Mouse (Mus musculus) liver, adult (tissue): Measurements from ENCODE around the gene Klf16.

Source experiments
- GATA4 ChIP-seq: IDR thresholded peaks from 2 replicates; pipeline ENCODE4 v1.6.1; 2014; ENCODE audit warnings: mild to moderate bottlenecking, low read length; ENCODE audit not compliant: insufficient replicate concordance

Klf16 gene

DNA sequence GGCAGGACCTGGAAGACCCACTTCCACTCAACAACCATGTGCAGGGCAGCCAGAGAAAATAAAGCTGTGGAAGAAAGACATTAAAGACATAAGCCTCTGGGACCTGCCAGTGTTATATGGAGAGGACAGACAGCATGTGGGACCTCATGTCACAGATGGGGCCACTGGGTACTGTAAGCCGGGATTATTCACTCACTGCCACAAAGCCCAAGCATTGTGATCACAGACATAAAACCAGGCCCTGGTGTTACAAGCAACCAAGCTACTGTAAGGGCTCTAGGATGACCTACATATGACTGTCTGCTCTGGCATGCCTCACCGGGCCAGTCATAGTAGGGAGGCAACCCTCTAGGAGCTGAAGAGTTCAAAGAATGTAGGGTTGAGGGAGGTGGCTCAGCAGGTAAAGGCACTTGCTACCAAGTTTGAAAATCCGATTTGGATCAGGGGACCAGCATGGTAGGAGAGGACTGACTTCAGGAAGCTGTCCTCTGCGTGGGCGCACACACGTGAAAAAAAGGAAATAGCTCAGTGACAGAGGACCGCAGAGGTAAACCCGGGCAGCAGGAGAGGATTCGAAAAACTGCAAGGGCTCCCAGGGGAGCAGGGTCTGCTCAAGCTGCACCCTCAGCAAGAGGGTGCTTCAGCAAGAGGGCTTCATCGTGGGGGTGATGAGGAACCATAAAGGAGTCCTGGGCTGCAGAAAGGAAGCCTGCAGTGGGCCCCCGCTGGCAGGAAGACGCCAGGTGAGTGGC is 12.2 kb upstream of the Klf16 start:
- TF ChIP-seq GATA4 = no peak

DNA sequence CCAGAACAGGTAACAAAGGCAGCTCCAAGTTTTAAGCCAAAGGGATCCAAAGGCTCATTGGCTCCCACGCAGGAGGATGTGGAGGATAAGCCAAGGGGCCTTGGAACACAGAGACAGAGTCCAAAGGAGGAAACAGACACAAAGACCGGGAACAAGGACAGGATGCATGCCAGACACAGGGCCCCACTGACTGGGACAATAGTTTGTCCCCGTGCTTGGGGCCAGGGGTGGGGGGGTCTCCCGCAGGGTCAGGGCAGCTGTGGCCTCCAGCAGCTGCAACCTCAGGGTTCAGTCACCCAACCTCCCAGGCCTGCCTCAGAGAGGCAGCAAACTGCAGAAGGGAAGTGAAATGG is 10.2 kb upstream of the Klf16 start:
- no peak for TF ChIP-seq GATA4

DNA sequence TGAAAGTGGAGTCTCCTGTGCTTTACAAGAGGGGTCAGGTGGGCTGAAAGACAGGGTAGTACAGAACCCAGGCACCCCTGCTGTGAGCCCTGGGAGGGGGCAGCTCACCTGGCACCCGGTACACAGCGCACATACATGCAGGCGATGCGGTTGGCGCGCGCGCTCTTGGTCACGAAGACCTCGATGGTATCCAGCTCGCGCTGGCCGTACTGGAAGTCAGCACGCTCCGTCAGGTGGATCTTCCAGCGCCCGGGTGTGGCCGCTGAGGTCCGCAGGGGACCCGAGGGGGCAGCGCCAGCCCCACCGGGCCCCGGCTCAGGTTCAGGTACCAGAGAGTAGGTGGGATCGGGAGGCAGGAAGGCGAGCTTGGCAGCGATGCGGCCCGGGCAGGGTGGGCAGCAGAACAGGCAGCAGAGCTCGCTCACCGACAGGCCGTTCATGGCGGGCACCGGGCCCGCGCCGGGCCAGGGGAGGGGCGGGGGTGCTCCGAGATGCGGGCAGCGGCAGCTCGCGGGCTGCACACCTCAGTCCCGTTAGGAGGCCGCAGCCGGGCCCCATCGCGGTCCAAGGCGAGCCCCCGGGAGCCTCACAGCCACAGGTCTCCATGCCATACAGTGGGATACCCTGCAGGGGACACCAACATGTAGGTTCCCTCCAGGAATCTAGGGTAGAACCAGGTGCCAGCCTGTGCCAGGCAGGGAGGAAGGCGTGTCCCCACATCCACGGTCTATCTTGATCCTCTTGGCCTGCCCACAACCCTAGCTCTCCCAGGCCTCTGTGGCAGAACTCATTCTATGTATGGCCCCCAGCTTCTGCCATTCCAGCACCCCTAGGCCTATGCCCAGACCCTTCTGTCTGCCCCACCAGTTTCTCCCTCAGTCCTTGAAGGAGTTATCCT is 9.5 kb upstream of the Klf16 start:
- no peak for TF ChIP-seq GATA4

DNA sequence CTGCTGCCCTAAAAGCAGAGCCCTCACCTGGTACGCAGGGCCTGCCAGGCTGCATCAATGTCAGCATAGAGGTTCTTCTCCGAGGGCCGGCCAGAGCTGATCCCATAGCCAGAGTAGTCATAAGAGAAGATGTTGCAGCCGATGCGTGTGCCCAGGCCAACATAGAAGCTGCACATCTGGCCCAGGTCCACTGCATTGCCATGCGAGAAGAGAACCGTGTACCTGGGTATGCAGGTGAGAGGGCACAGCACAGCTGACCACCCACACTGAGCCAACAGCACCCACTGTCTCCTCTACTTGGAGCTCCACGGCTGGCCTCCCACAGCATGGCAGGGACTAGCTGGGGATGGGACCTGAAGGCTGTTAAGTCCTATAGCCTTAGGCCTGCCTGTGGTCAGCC is 8.5 kb upstream of the Klf16 start:
- TF ChIP-seq GATA4 = no peak

DNA sequence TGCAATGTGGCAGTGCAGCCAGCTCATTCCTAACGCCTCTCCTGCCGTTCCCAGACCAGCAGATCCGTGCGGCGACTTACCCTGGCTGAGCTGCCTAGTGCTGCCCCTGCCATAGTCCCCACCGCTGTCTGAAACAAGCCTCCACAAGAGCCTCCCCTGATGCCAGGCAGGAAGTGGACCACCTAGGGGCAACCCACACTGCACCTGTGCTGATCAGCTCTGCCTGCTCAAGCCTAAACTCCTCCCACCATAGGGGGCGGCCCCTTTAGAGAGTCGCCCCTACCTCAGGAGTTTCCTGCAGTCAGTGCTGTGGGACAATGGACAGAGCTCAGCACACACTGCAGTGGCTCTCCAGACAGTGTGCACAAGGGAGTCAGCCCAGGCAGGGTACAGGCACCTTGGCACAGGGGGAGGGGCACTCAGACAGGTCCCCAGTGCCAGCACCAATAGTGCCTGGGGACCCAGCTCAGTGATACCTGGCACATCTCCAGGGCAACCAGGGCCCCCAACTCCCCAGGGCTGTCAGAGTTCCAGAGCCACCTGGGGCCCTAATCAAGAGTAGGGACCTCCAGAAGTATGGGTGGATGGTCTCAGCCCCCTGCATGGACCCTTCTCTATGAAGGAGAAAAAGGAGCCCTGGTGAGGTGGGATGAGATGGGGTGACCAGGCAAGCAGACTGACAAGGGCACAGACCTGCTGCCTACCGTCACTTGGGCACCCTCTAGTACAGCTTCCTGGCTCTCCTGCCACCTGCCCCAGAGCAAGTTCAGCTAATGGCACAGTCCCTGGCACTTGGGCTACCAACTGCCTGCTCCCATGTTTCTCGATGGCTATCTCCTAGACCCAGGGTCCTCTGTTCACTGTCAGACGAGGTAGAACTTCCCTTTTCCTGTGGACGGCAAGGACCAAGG is 7.8 kb upstream of the Klf16 start:
- TF ChIP-seq GATA4 = no peak

DNA sequence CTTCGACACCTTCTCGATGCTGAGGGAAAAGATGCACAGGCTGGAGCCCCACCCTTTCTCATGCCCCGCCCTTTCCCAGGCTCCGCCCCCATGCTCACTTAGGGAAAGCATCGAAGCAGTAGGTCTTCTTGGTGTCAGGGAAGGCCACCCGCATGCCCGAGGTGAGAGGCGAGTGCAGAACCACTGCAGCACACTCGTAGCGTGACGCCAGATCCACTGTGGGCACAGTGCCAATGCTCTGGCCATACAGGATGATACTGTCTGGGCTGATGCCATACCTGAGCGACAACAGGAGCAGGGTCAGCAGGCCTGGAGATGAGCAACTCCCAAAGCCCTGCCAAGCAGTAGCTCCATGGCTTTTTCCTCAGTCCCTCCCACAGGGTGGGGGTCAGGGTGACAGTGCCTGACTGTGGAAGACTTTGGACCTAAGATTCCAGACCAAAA is 6.9 kb upstream of the Klf16 start:
- TF ChIP-seq GATA4 = no peak

DNA sequence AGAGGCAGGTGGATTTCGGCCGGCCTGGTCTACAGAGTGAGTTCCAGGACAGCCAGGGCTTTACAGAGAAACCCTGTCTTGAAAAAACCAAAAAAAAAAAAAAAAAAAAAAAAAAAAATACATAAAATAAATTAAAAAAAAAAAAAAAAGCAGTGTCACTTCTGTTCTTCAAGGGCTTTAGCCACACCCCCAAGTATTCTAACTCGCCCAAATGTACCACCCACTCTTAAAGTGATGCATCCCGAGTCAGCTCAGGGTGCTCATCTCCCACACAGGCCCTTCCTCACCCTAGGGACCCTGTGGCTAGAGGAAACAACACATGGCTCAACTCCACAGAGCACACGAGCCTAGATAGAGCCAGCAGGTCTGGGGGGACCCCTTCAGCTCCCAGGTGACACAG is 5.9 kb upstream of the Klf16 start:
- TF ChIP-seq GATA4 = no peak

DNA sequence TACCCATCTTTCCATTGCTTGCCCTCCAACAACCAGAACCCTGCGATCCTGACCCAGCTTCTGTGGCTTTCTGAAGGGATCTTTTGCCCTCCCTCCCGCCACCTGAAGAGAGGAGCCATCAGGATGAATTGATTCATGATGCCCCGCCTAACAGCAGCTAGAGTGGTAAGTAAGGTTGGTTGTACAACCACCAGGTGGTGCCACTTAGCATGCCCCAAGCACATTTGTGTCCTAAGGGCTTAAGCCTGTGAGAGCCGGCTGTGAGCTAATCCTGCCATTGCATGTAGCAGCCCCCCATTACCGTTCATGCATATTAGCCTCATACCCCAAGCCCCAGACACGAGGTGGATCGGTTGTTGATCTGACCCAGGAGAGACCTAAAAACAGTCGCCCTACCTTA is 1.8 kb upstream of the Klf16 start:
- no peak for TF ChIP-seq GATA4

DNA sequence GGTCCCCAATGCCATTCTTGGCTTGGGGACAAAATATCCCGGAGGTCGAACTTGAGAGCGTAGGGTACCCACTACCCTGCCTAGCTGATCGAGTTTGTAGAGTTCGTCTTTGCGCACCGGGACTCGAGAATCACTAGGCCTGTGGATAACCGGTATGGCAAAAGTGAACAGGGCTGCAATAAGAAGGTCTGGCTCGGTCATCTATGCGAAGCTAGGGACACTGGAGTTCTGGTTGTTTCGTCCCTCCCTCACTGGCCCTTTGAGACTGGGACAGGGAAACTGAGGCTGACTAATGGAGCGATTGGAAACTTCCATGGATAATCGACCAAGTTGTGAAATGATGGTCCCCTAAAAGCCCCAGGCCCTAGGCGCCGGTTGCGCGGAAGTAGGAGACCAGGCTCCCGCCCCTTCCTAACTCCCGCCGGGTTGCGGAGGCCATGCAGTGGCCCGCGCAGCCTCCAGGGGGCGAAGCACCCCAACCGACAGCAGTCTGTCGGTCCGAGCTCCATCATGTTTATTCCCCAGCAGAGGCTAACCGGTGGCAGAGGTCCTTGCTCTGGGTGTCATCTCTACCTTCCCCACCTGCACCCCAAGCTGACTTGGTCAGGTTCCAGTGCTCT is 1.1 kb upstream of the Klf16 start:
- TF ChIP-seq GATA4 = no peak

DNA sequence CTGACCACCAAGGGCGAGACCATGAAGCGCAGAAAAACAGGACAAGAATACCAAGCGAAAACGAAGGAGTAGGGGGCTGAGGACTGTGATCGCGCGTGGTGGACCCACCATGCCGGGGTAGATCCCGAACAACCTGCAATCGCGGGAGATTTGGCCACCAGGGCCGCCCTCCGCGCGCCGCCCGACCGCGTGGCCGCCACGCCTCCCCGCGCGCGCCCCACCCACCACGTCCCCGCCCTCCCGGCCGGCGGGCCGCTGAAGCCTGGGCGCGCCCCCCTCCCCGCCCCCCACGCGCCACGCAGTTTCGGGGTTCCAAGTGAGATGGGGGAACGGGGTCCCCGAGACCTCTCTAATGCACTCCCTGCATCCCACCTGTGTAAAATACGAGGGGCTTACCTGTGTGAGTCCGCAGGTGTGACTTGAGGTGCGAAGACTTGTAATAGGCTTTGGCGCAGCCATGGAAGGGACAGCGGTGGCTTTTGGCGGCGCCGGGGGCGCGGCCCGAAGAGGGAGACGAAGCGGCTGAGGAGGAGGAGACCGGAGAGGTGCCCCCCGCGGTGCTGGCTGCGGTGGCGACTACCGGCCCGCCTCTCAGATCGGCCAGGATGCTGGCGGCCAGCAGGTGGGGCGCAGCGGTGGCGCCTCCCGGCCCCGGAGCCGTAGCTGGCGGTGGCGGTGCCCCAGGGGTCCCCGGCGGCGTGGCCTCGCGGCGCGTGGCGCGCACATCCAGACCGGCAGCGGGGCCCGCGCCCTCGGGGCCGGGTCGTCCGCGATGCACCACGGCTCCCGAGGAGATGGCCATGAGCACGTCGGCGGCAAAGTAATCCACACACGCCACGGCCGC is 548 bp downstream of the Klf16 start:
- TF ChIP-seq GATA4 = no peak

DNA sequence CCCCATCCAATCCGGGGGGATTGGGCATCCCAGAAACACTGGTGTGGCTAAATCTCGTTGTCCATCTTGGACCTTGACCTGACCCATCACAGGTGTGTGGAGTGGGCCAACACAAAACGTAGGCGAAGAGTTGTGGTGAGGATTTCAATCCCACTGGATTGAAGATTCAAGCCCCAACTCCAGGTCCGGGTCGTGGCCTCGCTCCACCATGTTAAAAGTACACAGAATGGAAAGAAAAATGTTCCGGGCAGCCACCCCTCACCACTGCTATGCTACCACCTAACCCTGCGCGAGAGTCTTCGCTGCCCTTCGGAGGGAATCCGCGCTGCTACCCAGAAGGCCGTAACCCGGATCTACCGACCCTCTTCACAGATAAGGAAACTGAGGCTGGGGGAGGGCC is 1.2 kb downstream of the Klf16 start:
- no peak for TF ChIP-seq GATA4

DNA sequence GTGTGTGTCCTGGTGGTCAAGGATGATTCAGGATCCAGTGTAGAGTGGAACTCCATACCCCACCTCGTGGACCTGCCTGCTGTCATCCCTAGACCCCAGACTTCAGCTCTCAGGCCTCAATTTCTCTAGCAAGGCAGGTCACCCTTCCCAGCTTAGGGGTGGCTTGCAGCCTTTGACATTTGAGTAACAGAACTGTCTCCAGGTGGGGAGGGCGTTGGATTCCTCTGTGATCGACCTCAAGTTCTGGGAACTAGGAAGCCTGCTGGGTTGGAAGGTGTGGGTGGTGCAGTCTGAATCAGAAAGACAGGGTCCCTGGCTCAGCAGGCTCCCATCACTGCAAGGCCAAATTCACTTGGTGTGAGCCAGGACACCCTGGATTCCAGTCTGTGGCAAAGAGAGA is 2.2 kb downstream of the Klf16 start:
- TF ChIP-seq GATA4 = no peak

DNA sequence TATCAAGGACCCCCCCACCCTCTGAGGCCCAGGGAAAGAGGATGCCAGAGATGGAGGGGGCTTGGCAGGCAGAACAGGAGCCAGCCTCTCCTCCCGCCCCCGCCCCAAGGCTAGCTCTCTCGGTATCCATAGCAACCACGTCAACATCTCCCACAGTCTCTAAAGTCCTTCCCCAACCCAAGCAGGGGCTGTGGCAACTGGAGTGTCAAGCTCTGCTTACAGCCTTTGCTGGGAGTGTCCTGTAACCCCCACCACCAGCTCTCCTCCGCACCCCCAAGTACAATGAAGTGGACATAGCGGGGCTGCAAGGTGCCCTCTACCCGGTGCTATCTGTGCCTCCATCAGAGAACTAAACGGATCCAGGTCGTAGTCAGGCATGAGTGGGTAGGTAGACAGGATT is 3.2 kb downstream of the Klf16 start:
- no peak for TF ChIP-seq GATA4

DNA sequence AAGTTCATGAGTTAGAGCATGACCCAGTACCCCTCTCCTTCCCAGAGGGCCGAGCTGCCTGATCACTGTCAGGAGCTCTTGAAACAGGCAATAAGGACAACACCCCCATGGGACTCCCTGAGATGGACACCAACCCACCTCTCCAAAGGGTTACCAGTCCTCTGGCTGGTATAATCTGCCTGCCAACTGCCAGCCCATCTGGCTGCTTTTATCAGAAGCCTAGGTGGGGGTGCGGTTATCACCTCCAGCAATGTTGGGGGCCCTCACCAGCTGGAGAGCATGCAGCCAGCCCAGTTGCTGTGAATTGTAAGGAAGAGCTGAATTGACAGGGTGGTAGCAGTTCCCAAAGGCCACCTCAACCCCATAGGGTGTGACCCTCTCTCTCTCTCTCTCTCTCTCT is 4.6 kb downstream of the Klf16 start:
- TF ChIP-seq GATA4 = no peak
